Mouse (Mus musculus) limb, embryonic 10.5 days (tissue): Measurements from ENCODE around the gene Fbxo27. TPM values are rescaled to one million over a fixed set of nuclear protein-coding genes. Genes with fewer than 3 reads are reported as not detected.
A peak's percentile ranks its signal among the peaks of the same experiment; 100 is the strongest.

Experiments
- DNase-seq: peaks from one replicate; pipeline ENCODE4 v3.0.0-alpha.2; 2017; ENCODE audit warnings: low spot score
- H3K27ac ChIP-seq: fragments of 300-500 bp; sonication (generic); 2 replicates; pipeline ENCODE4 v1.5.1; 2016; ENCODE audit warnings: mild to moderate bottlenecking
- H3K27me3 ChIP-seq: fragments of 300-500 bp; sonication (generic); 2 replicates; pipeline ENCODE4 v1.6.1; 2016; ENCODE audit warnings: low read depth, mild to moderate bottlenecking; ENCODE audit not compliant: poor library complexity, severe bottlenecking
- H3K36me3 ChIP-seq: fragments of 300-500 bp; sonication (generic); 2 replicates; pipeline ENCODE4 v1.6.1; 2016; ENCODE audit warnings: mild to moderate bottlenecking, moderate library complexity
- H3K4me1 ChIP-seq: fragments of 300-500 bp; sonication (generic); 2 replicates; pipeline ENCODE4 v1.6.1; 2016
- H3K4me3 ChIP-seq: fragments of 300-500 bp; sonication (generic); 2 replicates; pipeline ENCODE4 v1.5.1; 2016; ENCODE audit warnings: mild to moderate bottlenecking, moderate library complexity
- H3K9me3 ChIP-seq: fragments of 300-500 bp; sonication (generic); replicated peaks from 2 replicates; pipeline ENCODE4 v1.6.1; 2016; ENCODE audit warnings: mild to moderate bottlenecking
- WGBS: fragments of 180-500 bp; shearing (Covaris S2); methylation state at CpG from one replicate; pipeline ENCODE4 v1.1.7; 2016; 5-methylcytosine and 5-hydroxymethylcytosine counted together
- polyA plus RNA-seq: library from polyadenylated mRNA; unstranded; fragments of >200 nt; fragmentation: Nextera tagmentation; extraction: Ambion mirVana; gene quantifications from 2 replicates; pipeline ENCODE4 v1.2.1, GENCODE M21; 2016

The Fbxo27 gene
- polyA plus RNA-seq, 1 experiment from 2014 or later, result 6.3 TPM

DNA sequence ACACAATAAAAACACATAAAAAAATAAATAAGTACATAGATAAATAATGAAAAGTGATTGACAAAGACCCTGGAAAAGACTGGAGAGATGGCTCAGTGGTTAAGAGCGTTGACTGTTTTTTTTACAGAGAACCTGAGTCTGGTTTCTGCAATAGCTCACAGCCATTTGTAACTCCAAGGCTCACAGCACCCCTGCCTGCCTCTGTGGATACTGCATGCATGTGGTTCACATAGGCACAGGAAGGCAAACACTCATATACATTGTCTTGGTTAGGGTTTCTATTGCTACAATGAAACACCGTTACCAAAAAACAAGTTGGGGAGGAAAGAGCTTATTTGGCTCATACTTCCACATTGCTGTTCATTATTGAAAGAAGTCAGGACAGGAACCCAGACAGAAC, 22.9 kb downstream of the Fbxo27 start:
- no peak overlapping the region for H3K4me3 ChIP-seq
- 96% methylated on average over 2 of the region's 2 CpGs for WGBS
- no peaks in the 10 kb centered on the region for H3K36me3 ChIP-seq
- no peak for DNase-seq
- peaks cover 31% of the 10 kb centered on the region for H3K4me1 ChIP-seq
- no peaks in the 10 kb centered on the region for H3K9me3 ChIP-seq
- no peak overlapping the region for H3K27ac ChIP-seq
- H3K27me3 ChIP-seq, result no peaks in the 10 kb centered on the region

GRCm38 (mm10) chr7:28716590-28717281, 24.1 kb downstream of the Fbxo27 start, which contains the start of gene Fbxo17:
Gene Fbxo17 (plus strand): TSS chr7:28716804.
- WGBS, result 4% methylated on average over 36 of the region's 36 CpGs
- DNase-seq, result peak; percentile 88
- peaks cover 31% of the 10 kb centered on the region for H3K4me1 ChIP-seq
- H3K27me3 ChIP-seq, result no peaks in the 10 kb centered on the region
- peak within 1 kb of the TSS; percentile 64 for H3K4me3 ChIP-seq
- peak within 1 kb of the TSS; percentile 89 for H3K27ac ChIP-seq
- H3K36me3 ChIP-seq, result no peaks in the 10 kb centered on the region
- H3K9me3 ChIP-seq, result no peaks in the 10 kb centered on the region

- no peak for DNase-seq
- 92% methylated on average over 10 of the region's 10 CpGs for WGBS
These were observed 25.1 kb downstream of the Fbxo27 start for GRCm38 (mm10) chr7:28717726-28718125.

GRCm38 (mm10) chr7:28719159-28719558, 26.5 kb downstream of the Fbxo27 start:
- Histone ChIP-seq H3K9me3 (no peaks in the 10 kb centered on the region; the same call in 1 of the 2 replicates), H3K27ac (no peak overlapping the region), H3K4me1 (peaks cover 31% of the 10 kb centered on the region), H3K36me3 (peaks cover 2% of the 10 kb centered on the region; the same call in 1 of the 2 replicates), H3K27me3 (no peaks in the 10 kb centered on the region), H3K4me3 (no peak overlapping the region)
- no peak for DNase-seq
- 59% methylated on average over 4 of the region's 4 CpGs for WGBS

More at GRCm38 (mm10) chr7:28717726-28718125, 25.1 kb downstream of the Fbxo27 start:
- H3K4me1 ChIP-seq, result peaks cover 31% of the 10 kb centered on the region
- no peaks in the 10 kb centered on the region for H3K36me3 ChIP-seq
- H3K27ac ChIP-seq, result no peak overlapping the region
- no peaks in the 10 kb centered on the region for H3K27me3 ChIP-seq
- no peaks in the 10 kb centered on the region for H3K9me3 ChIP-seq
- no peak overlapping the region for H3K4me3 ChIP-seq

DNA sequence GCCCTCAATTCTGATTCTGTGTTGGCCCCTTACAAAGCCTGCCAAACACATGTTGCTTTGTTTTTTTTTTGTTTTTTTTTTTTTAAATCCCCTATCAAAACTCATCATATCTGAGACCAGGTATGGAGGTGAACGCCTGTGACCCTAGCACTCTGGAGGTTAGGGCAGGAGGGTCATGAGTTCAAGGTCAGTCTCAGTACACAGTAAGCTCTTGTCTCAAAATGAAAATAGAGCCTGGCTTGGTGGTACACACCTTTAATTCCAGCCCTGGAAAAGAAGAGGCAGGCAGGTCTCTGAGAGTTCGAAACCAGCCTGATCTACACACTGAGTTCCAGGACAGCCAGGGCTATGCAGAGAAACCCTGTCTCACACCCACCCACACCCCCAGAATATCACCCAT, 27.0 kb downstream of the Fbxo27 start:
- Histone ChIP-seq H3K36me3 (peaks cover 7% of the 10 kb centered on the region), H3K27ac (no peak overlapping the region), H3K4me1 (peaks cover 27% of the 10 kb centered on the region), H3K9me3 (no peaks in the 10 kb centered on the region; the same call in 1 of the 2 replicates), H3K4me3 (no peak overlapping the region), H3K27me3 (no peaks in the 10 kb centered on the region)
- WGBS, result 89% methylated on average over 2 of the region's 2 CpGs
- no peak for DNase-seq

DNA sequence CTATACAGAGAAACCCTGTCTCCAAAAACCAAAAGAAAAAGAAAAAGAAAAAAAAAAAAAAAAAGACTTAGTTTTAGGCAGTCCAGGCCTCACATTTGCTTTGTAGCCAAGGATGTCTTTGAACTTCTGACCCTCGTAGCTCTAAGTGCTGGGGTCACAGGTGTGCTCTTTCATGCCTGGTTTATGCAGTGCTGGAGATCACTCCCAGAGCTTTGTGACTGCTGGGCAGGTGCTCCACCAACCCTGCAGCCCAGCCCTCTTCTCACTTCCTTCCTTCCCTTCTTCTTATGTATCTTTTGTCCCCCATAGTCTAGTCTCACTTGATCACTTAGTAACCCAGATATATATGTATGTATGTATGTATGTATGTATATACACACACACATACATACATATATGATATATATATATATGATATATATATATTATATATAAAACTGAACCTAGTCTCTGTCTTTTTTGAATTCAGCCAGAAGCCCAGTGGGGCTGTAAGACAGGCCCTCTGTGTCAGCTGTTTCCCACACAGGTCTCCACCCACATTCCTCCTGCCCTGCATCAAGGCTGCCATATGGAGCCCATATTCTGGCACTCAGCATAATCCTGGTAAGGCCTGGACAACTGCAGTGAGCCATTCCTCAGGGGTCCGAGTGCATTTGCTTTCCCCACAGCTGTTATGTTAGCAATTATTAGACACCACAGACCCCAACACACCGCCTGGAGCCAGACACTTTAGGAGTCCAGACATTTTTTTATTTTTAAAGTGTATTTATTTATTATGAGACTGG, 28.3 kb downstream of the Fbxo27 start:
- Histone ChIP-seq H3K27ac (no peak overlapping the region), H3K36me3 (peaks cover 17% of the 10 kb centered on the region), H3K9me3 (no peaks in the 10 kb centered on the region; the same call in 1 of the 2 replicates), H3K27me3 (no peaks in the 10 kb centered on the region), H3K4me1 (peaks cover 23% of the 10 kb centered on the region), H3K4me3 (no peak overlapping the region)
- no peak for DNase-seq
- 74% methylated on average over 3 of the region's 3 CpGs for WGBS

DNA sequence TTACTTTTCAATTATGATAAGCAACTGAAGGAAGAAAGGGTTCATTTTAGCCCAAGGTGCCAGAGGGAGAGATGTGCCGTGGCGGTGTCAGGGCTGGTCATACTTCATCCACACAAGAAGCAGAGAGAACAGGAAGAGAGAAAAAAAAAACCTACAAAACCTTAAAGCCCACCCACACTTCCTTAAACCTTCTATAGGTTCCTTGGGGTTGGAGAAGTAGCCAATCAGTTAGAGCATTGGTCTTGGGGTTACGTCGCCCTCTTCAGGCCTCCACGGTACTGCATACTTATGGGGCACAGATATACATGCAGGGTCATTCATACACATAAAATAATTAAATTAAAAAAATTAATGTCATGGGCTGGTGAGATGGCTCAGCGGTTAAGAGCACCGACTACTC, 29.4 kb downstream of the Fbxo27 start:
- Histone ChIP-seq H3K27me3 (no peaks in the 10 kb centered on the region), H3K9me3 (no peaks in the 10 kb centered on the region; the same call in 1 of the 2 replicates), H3K27ac (no peak overlapping the region), H3K4me1 (peaks cover 12% of the 10 kb centered on the region), H3K4me3 (no peak overlapping the region), H3K36me3 (peaks cover 17% of the 10 kb centered on the region)
- DNase-seq, result no peak
- 92% methylated on average over 7 of the region's 7 CpGs for WGBS

- Histone ChIP-seq H3K27me3 (no peaks in the 10 kb centered on the region), H3K9me3 (no peaks in the 10 kb centered on the region; the same call in 1 of the 2 replicates), H3K4me1 (no peaks in the 10 kb centered on the region; the same call in 1 of the 2 replicates), H3K4me3 (no peak overlapping the region), H3K36me3 (peaks cover 17% of the 10 kb centered on the region), H3K27ac (no peak overlapping the region)
- 92% methylated on average over 2 of the region's 2 CpGs for WGBS
- no peak for DNase-seq
These were observed 32.0 kb downstream of the Fbxo27 start for GRCm38 (mm10) chr7:28724613-28725012.

GRCm38 (mm10) chr7:28726600-28726999, 34.0 kb downstream of the Fbxo27 start:
- no peaks in the 10 kb centered on the region; the same call in 1 of the 2 replicates for H3K9me3 ChIP-seq
- peaks cover 8% of the 10 kb centered on the region; the same call in 1 of the 2 replicates for H3K27me3 ChIP-seq
- H3K27ac ChIP-seq, result no peak overlapping the region
- DNase-seq, result peak; percentile 89
- H3K4me3 ChIP-seq, result no peak overlapping the region
- peaks cover 26% of the 10 kb centered on the region for H3K36me3 ChIP-seq
- 11% methylated on average over 14 of the region's 14 CpGs for WGBS
- H3K4me1 ChIP-seq, result no peaks in the 10 kb centered on the region; the same call in 1 of the 2 replicates

GRCm38 (mm10) chr7:28727649-28728340, 35.1 kb downstream of the Fbxo27 start:
- Histone ChIP-seq H3K9me3 (no peaks in the 10 kb centered on the region; the same call in 1 of the 2 replicates), H3K4me3 (no peak overlapping the region), H3K4me1 (peaks cover 7% of the 10 kb centered on the region), H3K27ac (no peak overlapping the region), H3K27me3 (peaks cover 18% of the 10 kb centered on the region; the same call in 1 of the 2 replicates), H3K36me3 (peaks cover 26% of the 10 kb centered on the region)
- 58% methylated on average over 10 of the region's 10 CpGs for WGBS
- no peak for DNase-seq

GRCm38 (mm10) chr7:28732341-28733142, 39.9 kb downstream of the Fbxo27 start:
- H3K27me3 ChIP-seq, result peaks cover 18% of the 10 kb centered on the region; the same call in 1 of the 2 replicates
- DNase-seq, result peak; percentile 87
- H3K36me3 ChIP-seq, result peaks cover 36% of the 10 kb centered on the region
- no peaks in the 10 kb centered on the region for H3K9me3 ChIP-seq
- peak overlapping the region; percentile 60 for H3K4me3 ChIP-seq
- WGBS, result 3% methylated on average over 58 of the region's 58 CpGs
- peaks cover 17% of the 10 kb centered on the region for H3K4me1 ChIP-seq
- H3K27ac ChIP-seq, result peak overlapping the region; percentile 82

DNA sequence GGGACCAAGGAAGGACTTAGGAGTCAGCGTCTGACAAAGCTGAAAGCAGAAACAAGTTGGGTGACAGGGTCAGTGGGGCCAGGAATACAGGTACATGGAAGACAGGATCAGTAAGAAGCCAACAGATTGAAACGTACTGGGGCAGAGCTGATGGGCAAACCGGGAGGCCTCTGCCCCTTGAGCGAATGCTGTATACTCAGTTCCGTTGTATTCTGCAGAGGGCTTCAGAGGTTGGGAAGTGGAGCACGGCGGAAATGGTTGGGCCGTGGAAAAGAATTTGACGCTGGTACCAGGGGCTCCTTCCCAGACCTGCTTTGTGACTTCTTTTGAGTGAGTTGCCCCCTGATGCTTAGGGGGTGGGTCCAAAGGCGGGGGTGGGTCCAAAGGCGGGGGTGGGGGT, 40.6 kb downstream of the Fbxo27 start:
- Histone ChIP-seq H3K27me3 (peaks cover 18% of the 10 kb centered on the region; the same call in 1 of the 2 replicates), H3K36me3 (peaks cover 42% of the 10 kb centered on the region), H3K9me3 (no peaks in the 10 kb centered on the region), H3K27ac (peak overlapping the region; percentile 82), H3K4me1 (peaks cover 17% of the 10 kb centered on the region), H3K4me3 (peak overlapping the region; percentile 60)
- 11% methylated on average over 11 of the region's 11 CpGs for WGBS
- DNase-seq, result no peak
